Mouse (Mus musculus): ENCODE measurements around the gene Golga3. TPM values are rescaled to one million over a fixed set of nuclear protein-coding genes. Genes with fewer than 3 reads are reported as not detected.

Gene Golga3
- polyA plus RNA-seq, 1 experiment from 2014 or later, result 18.4 TPM

DNA sequence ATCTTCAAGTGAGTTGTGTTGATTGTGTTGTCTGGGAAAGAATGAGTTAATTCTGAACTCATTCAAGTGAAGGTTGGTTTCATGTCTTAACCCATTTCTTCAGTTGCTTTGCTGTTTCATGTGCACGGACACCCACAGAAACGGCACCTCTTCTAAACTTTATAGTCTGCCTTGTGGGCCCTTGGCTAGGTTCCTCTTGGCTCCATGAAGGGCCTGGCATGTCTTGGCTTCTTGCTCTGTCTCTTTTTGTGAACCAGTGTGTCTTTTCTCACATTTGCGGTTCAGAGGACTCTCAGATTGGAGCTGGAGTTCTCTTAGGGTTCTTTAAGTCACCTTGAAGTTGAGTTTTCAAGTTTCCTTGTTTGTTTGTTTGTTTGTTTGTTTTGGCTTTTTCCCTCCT lies 48.6 kb downstream of the Golga3 start:
- peaks cover 36% of the 10 kb centered on the region for H3K36me3 ChIP-seq (ENCODE audit: control insufficient read depth, insufficient read depth, low read length)
- H3K27me3 ChIP-seq (ENCODE audit: control insufficient read depth, insufficient read depth, low read depth, low read length), result no peaks in the 10 kb centered on the region
- peaks cover under 1% of the 10 kb centered on the region for H3K4me1 ChIP-seq (replicated peaks; ENCODE audit: control insufficient read depth, insufficient read depth, low read length)
- H3K4me3 ChIP-seq (ENCODE audit: low read length), result no peak overlapping the region
- WGBS, result 92% methylated on average over 3 of the region's 3 CpGs
- no peak for ATAC-seq (ENCODE audit: low read depth)
- no peak overlapping the region for H3K27ac ChIP-seq (ENCODE audit: low read length)
- H3K9ac ChIP-seq (ENCODE audit: low read length), result no peak overlapping the region
- H3K4me2 ChIP-seq (ENCODE audit: low read depth, low read length), result no peak overlapping the region
- H3K9me3 ChIP-seq (ENCODE audit: control insufficient read depth, low read length), result no peaks in the 10 kb centered on the region

DNA sequence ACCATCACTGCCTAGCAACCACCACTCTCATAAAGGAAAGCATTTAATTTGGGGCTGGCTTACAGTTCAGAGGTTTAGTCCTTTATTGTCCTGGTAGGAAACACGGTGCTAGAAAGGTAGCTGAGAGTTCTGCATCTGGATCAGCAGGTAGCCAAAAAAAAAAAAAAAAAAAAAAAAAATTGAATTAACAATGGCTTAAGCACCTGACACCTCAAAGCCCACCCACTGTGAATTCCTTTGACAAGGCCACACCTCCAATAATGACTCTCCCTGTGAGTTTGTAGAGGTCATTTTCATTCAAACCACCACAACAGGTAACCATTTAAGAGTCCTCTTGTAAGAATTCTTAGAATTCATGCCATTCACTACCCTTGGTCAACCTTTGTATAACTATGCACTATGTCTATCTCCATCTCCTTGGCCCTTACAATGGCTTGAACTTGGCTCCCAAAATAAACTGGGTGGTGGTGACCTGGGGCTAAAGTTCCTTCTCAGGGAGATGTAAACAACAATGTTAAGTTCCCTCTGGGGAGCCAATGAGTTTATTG lies 50.9 kb downstream of the Golga3 start:
- no peak for ATAC-seq (ENCODE audit: low read depth)
- Histone ChIP-seq H3K9me3 (ENCODE audit: control insufficient read depth, low read length) (no peaks in the 10 kb centered on the region), H3K27me3 (ENCODE audit: control insufficient read depth, insufficient read depth, low read depth, low read length) (no peaks in the 10 kb centered on the region), H3K9ac (ENCODE audit: low read length) (no peak overlapping the region), H3K4me3 (ENCODE audit: low read length) (no peak overlapping the region), H3K27ac (ENCODE audit: low read length) (no peak overlapping the region), H3K4me1 (replicated peaks; ENCODE audit: control insufficient read depth, insufficient read depth, low read length) (peaks cover 12% of the 10 kb centered on the region), H3K4me2 (ENCODE audit: low read depth, low read length) (no peak overlapping the region), H3K36me3 (ENCODE audit: control insufficient read depth, insufficient read depth, low read length) (peaks cover 19% of the 10 kb centered on the region)
- WGBS, result 37% methylated on average over 1 of the region's 1 CpGs

DNA sequence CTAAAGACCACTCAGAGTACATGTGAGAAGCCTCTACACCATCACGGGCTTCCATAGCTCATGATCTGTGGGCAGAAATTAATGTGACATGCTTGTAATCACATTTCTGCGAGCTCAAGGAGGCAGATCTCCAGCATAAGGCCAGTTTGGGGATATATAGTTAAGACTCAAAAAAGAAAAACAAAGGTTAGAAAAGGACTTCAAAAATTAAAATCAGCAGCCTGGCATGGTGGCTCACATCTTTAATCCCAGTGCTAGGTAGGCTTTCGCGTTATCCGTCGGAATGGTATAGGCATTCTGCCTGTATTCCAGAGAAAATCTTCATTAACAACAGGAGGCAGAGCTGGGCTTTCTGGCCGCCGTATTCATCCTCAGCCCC lies 53.9 kb downstream of the Golga3 start:
- H3K9ac ChIP-seq (ENCODE audit: low read length), result peak overlapping the region; percentile 90
- 5% methylated on average over 8 of the region's 8 CpGs for WGBS
- ATAC-seq (ENCODE audit: low read depth), result no peak
- H3K36me3 ChIP-seq (ENCODE audit: control insufficient read depth, insufficient read depth, low read length), result peaks cover 11% of the 10 kb centered on the region
- H3K4me3 ChIP-seq (ENCODE audit: low read length), result peak overlapping the region; percentile 98
- peaks cover 15% of the 10 kb centered on the region for H3K4me1 ChIP-seq (replicated peaks; ENCODE audit: control insufficient read depth, insufficient read depth, low read length)
- H3K9me3 ChIP-seq (ENCODE audit: control insufficient read depth, low read length), result no peaks in the 10 kb centered on the region
- H3K27me3 ChIP-seq (ENCODE audit: control insufficient read depth, insufficient read depth, low read depth, low read length), result no peaks in the 10 kb centered on the region
- H3K27ac ChIP-seq (ENCODE audit: low read length), result peak overlapping the region; percentile 96
- peak overlapping the region; percentile 52 for H3K4me2 ChIP-seq (ENCODE audit: low read depth, low read length)

DNA sequence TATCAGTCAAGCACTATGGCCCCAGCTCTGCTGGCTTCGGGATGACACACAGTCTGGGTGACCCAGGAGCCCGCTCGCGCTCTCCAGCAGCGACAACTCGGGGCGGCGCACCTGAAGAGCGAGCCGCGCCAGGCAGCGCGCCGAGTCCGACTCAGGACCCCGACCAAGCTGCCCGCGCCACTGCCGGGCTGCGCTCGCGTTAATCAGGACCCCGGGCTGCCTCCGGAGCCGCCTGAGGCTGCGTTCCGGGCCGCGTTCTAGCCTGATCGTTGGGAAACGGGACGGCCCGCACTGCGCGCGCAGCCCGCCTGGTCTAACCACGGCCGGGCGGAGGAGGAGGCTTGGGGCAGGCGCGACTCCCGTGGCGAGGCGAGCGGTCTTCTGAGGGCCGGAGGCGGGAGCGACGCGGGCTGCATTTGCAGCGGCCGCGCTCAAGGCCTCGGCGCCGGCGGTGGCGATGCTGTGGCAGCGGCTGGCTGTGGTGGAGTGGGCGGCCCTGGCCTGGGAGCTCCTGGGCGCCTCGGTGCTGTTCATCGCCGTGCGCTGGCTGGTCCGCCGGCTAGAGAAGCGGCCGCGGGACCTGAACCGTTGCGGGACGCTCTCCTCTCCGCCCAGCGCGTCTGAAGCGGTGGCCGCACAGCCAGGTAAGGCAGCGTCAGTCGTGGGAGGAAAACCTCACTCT lies 54.4 kb downstream of the Golga3 start, which contains the start of gene Ankle2:
Gene Ankle2 (plus strand): TSS at position 225 of the 682 bp plus-strand sequence.
- WGBS, result under 1% methylated on average over 55 of the region's 81 CpGs
- Histone ChIP-seq H3K4me2 (ENCODE audit: low read depth, low read length) (peak within 1 kb of the TSS; percentile 74), H3K9ac (ENCODE audit: low read length) (peak within 1 kb of the TSS; percentile 90), H3K36me3 (ENCODE audit: control insufficient read depth, insufficient read depth, low read length) (peaks cover 11% of the 10 kb centered on the region), H3K27ac (ENCODE audit: low read length) (peak within 1 kb of the TSS; percentile 96), H3K27me3 (ENCODE audit: control insufficient read depth, insufficient read depth, low read depth, low read length) (no peaks in the 10 kb centered on the region), H3K4me1 (replicated peaks; ENCODE audit: control insufficient read depth, insufficient read depth, low read length) (peaks cover 15% of the 10 kb centered on the region), H3K9me3 (ENCODE audit: control insufficient read depth, low read length) (no peaks in the 10 kb centered on the region), H3K4me3 (ENCODE audit: low read length) (peak within 1 kb of the TSS; percentile 98)
- peak; percentile 97 for ATAC-seq (ENCODE audit: low read depth)

DNA sequence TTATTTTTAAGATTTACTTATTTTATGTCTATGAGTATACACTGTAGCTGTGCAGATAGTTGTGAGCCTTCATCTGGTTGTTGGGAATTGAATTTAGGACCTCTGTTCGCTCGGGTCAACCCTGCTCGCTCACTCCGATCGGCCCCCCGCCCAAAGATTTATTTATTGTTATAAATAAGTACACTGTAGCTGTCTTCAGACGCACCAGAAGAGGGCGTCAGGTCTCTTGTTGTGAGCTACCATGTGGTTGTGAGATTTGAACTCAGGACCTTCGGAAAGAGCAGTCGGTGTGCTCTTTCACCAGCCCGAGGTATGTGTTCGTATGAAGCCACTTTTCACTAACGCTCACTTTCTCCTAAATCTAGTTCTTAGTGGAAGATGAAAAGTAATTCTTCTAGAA lies 55.1 kb downstream of the Golga3 start:
- Histone ChIP-seq H3K9me3 (ENCODE audit: control insufficient read depth, low read length) (no peaks in the 10 kb centered on the region), H3K4me3 (ENCODE audit: low read length) (peak overlapping the region; percentile 98), H3K4me1 (replicated peaks; ENCODE audit: control insufficient read depth, insufficient read depth, low read length) (peaks cover 15% of the 10 kb centered on the region), H3K36me3 (ENCODE audit: control insufficient read depth, insufficient read depth, low read length) (peaks cover 17% of the 10 kb centered on the region), H3K9ac (ENCODE audit: low read length) (peak overlapping the region; percentile 90), H3K27me3 (ENCODE audit: control insufficient read depth, insufficient read depth, low read depth, low read length) (no peaks in the 10 kb centered on the region), H3K4me2 (ENCODE audit: low read depth, low read length) (peak overlapping the region; percentile 74), H3K27ac (ENCODE audit: low read length) (no peak overlapping the region)
- 34% methylated on average over 13 of the region's 13 CpGs for WGBS
- ATAC-seq (ENCODE audit: low read depth), result no peak

DNA sequence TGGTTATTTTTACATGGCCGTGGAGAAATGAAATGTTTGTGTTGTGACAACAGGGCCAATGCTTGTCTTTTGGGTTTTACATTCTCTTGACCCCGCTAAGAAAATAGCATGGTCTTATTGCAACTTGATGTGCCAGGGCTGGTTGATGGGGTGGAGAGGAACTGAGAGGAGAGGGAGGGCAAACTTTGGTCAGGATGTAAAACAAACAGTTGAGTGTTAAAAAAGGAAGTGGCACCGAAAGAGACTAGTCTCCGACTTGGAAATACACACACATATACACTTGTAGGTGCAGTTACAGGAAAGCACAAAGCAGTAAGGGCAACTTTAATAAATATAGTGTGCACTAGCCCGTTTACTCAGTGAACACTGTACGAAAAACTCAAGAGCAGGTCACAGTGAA lies 55.8 kb downstream of the Golga3 start:
- H3K4me3 ChIP-seq (ENCODE audit: low read length), result no peak overlapping the region
- peak overlapping the region; percentile 74; the same call in 1 of the 2 replicates for H3K4me2 ChIP-seq (ENCODE audit: low read depth, low read length)
- no peaks in the 10 kb centered on the region for H3K27me3 ChIP-seq (ENCODE audit: control insufficient read depth, insufficient read depth, low read depth, low read length)
- ATAC-seq (ENCODE audit: low read depth), result no peak
- WGBS, result 66% methylated on average over 6 of the region's 6 CpGs
- no peak overlapping the region for H3K9ac ChIP-seq (ENCODE audit: low read length)
- peaks cover 19% of the 10 kb centered on the region for H3K36me3 ChIP-seq (ENCODE audit: control insufficient read depth, insufficient read depth, low read length)
- H3K27ac ChIP-seq (ENCODE audit: low read length), result no peak overlapping the region
- H3K9me3 ChIP-seq (ENCODE audit: control insufficient read depth, low read length), result no peaks in the 10 kb centered on the region
- H3K4me1 ChIP-seq (replicated peaks; ENCODE audit: control insufficient read depth, insufficient read depth, low read length), result peaks cover 15% of the 10 kb centered on the region

DNA sequence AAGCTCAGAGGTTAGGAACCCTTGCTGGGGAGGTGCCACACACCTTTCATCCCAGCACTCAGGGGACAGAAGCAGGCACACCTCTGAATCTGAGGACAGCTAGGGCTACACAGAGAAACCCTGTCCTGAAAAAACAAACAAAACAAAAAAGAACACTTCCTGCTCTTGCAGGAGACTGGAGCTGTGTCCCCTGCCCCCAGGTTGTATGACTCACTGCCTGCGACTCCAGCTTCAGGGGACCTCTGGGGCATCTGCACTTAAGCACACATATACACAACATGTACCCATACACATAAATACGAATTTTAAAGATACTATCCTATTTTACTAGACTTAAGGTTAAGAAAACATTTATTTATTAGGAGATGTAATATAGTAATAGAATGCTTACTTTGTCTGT lies 67.6 kb downstream of the Golga3 start:
- H3K36me3 ChIP-seq (ENCODE audit: control insufficient read depth, insufficient read depth, low read length), result peaks cover 46% of the 10 kb centered on the region
- ATAC-seq (ENCODE audit: low read depth), result no peak
- H3K4me3 ChIP-seq (ENCODE audit: low read length), result no peak overlapping the region
- WGBS, result 70% methylated on average over 2 of the region's 2 CpGs
- no peaks in the 10 kb centered on the region for H3K9me3 ChIP-seq (ENCODE audit: control insufficient read depth, low read length)
- no peak overlapping the region for H3K4me2 ChIP-seq (ENCODE audit: low read depth, low read length)
- H3K27ac ChIP-seq (ENCODE audit: low read length), result no peak overlapping the region
- H3K27me3 ChIP-seq (ENCODE audit: control insufficient read depth, insufficient read depth, low read depth, low read length), result no peaks in the 10 kb centered on the region
- no peaks in the 10 kb centered on the region for H3K4me1 ChIP-seq (replicated peaks; ENCODE audit: control insufficient read depth, insufficient read depth, low read length)
- no peak overlapping the region for H3K9ac ChIP-seq (ENCODE audit: low read length)

DNA sequence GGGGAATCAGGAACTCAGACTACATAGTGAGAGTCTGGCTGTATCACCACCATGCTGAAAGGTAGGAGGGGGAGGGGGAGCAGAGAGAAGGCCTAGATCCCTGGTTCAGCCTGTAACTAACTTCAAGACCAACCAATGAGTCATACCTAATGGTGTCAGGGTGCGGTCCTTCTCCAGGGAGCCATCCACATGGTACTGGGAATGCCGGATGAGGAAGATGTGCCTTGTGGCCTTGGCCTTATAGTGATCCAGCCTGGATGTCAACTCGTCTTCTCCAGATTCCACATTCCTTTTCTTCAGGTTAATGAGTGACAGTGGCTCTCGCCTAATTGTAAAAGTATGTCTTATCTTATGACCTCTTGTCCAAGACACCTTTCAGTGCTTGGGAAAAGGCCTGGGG lies 90.4 kb downstream of the Golga3 start:
- peaks cover 6% of the 10 kb centered on the region for H3K4me1 ChIP-seq (replicated peaks; ENCODE audit: control insufficient read depth, insufficient read depth, low read length)
- H3K36me3 ChIP-seq (ENCODE audit: control insufficient read depth, insufficient read depth, low read length), result peaks cover 13% of the 10 kb centered on the region
- H3K9me3 ChIP-seq (ENCODE audit: control insufficient read depth, low read length), result no peaks in the 10 kb centered on the region
- no peak overlapping the region for H3K4me2 ChIP-seq (ENCODE audit: low read depth, low read length)
- 79% methylated on average over 4 of the region's 4 CpGs for WGBS
- H3K9ac ChIP-seq (ENCODE audit: low read length), result no peak overlapping the region
- H3K4me3 ChIP-seq (ENCODE audit: low read length), result no peak overlapping the region
- H3K27me3 ChIP-seq (ENCODE audit: control insufficient read depth, insufficient read depth, low read depth, low read length), result no peaks in the 10 kb centered on the region
- ATAC-seq (ENCODE audit: low read depth), result no peak
- H3K27ac ChIP-seq (ENCODE audit: low read length), result no peak overlapping the region

DNA sequence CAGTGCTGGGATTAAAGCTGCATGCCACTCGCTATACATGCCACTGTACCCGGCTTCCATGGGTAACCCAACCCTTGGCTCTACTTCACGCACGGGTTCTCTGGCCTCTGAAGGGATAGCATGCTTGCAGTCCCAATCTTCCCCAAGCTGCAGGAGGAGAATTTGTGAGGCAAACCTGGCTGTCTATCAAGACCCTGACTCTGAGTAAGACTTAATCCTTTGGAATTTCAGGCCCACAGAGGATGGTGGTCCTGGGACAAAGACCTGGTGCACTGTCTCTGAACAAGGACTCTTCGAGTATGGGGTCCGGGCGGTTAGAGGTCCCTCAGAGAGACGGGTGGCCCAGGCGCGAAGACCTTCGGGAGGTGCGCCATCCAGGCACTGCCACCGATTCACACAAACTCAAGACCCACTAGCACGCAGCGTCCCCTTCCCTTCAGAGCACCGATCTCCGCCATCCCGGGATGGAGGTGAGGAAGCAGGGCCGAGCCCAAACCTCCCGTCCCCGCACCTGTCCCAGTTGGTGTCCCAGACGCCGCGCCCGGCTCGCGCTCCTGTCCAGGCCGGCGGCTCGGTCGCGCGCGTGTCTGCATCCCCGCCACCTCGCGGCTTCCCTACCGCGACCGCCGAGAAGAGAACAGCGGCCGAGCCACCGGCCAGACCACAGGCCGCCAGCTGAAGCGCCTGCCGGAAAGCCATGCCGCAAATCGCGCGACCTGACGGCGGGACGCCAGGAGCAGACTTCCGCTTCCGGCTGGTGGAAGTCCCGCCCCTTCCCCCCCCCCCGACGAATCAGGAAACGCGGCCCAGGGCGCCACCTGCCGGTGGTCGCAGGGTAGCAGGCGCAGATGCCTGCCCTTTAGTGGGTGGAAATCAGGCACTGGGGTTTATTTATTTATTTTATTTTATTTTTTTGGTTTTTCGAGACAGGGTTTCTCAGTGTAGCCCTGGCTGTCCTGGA lies 92.9 kb downstream of the Golga3 start, which contains the start of gene Pgam5:
Gene Pgam5 (minus strand): TSS at position 773 of the 961 bp plus-strand sequence.
- Histone ChIP-seq H3K36me3 (ENCODE audit: control insufficient read depth, insufficient read depth, low read length) (peaks cover 12% of the 10 kb centered on the region), H3K4me1 (replicated peaks; ENCODE audit: control insufficient read depth, insufficient read depth, low read length) (peaks cover 6% of the 10 kb centered on the region), H3K4me2 (ENCODE audit: low read depth, low read length) (peak within 1 kb of the TSS; percentile 82), H3K9me3 (ENCODE audit: control insufficient read depth, low read length) (no peaks in the 10 kb centered on the region), H3K27me3 (ENCODE audit: control insufficient read depth, insufficient read depth, low read depth, low read length) (no peaks in the 10 kb centered on the region), H3K27ac (ENCODE audit: low read length) (0 out of 2 replicates have a peak within 1 kb of the TSS, but pooled peaks have one; percentile 27), H3K4me3 (ENCODE audit: low read length) (peak within 1 kb of the TSS; percentile 75), H3K9ac (ENCODE audit: low read length) (peak within 1 kb of the TSS; percentile 93)
- ATAC-seq (ENCODE audit: low read depth), result peak; percentile 91
- under 1% methylated on average over 62 of the region's 66 CpGs for WGBS
